Mouse (Mus musculus): ENCODE measurements at regions not wholly inside any gene's neighbourhood (a gene's known extent, or its start where the extent isn't known, plus 50 kb on each side); places are given as distances from the start of the nearest gene placed in this dataset.
"Not testable (repeated sequence)": the region's sequence is repeated elsewhere in the genome, so short reads cannot be mapped to it uniquely, and the experiment has no call there.

DNA sequence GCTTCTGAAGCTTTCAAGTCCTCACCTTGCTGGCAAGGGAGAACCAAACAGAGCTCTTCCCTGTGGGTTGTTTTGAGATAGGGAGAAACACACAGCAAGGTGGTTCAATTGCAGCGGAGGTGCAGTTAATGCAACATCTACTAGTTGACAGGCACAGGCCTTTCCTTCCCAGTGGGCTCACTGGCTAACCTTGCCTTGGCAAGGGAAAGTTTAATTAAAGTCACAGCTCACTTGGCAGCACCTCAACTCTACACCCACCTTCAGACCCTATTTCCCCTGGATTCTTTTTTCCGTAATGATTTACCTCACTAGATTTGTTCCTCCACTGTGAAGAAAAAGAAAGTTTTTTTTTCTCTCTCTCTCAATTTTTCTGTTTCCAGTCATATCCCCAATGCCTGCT is 314.5 kb downstream of the Tlr4 start:
- no peak for DNase-seq

DNA sequence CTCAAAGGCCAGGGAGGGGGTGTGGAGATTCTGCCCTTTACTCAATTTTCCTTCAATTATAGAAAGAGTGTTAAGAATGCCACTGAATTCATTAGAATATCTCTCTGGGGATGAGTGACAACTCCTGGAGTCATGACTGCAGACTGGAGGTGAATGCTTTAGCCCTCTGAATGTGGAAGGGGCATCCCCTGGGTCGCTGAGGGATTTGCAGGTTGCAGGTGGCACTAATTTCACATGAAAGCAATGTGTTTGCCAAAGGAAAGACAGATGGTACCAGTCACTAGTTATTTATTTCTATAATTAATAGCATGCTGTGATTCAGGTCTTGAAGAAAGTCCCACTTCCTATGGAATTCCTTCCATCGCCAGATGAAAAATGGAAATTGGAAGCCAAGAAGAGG is 321.1 kb downstream of the Tlr4 start:
- no peak for DNase-seq

DNA sequence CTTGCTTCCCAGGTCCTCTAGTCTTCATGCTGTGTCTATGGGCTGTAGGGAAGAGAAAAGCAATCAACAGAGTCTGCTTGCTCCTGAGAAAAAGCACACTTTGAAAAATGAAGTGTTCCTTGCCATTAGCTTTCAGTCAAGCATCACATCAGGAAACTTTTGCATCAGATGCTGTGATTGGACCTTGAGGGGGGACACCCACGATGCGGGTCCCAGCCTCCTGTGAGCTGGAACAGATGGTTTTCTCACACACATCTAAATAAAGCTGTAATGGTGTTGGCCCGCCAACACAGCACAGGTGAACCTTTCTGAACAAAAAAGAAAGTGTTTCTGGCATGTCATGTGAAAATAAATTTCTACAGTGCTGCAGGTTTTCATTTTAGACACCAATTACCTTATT is 335.3 kb downstream of the Tlr4 start:
- DNase-seq = no peak

DNA sequence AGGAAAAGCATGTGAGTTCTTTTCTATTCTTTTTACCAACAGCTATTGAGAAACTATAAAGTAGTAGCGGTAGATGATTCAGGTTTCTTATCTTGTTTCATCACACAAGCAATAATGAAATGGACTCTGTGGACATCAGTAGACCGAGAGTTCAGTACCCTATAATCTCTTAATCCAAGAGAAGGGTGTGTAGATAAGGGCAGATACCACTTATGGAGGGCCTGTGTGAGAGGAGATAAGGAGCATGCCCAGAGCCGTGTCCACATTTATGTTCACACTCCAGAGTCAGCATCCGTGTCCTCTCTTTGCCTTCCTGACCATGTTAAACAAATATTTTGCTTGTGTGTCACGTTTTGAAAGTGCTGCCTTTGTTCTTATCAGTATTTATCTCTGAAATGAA is 340.3 kb downstream of the Tlr4 start:
- no peak for DNase-seq

DNA sequence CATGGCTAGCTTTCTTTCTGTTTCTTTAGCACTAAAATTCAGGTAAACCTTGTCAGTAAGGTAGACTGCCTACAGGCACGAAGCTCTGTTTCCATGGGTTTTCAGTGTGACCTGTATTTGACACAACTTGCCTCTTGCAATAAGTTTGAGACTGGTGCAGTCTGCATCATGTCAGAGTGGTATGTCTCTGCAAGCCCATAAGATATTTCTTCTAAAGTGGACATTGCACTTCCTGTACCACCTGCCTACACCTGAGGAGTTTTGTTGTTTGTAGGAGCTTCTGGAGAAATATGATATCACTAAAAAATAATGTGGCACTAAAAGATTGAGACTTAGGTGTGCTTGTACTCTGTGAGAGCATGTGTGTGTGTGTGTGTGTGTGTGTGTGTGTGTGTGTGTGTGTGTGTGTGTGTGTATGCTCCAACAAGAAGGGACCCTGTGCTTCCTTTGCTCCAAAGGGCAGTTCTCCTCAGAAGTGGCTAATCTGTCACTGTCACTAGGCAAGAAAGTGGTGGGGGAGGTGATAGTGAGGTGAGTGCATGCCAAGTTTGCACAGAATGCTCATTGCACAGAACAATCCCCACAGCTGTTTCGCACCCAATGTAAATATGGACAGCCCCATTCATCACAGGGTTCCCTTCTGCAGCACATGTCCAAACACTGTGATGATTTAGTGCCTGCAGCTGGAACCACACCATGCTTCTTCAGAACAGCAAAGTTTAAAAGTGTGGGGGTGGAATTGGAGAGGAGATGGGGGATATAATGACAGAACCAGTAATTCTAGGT is 360.5 kb downstream of the Tlr4 start:
- DNase-seq = no peak

DNA sequence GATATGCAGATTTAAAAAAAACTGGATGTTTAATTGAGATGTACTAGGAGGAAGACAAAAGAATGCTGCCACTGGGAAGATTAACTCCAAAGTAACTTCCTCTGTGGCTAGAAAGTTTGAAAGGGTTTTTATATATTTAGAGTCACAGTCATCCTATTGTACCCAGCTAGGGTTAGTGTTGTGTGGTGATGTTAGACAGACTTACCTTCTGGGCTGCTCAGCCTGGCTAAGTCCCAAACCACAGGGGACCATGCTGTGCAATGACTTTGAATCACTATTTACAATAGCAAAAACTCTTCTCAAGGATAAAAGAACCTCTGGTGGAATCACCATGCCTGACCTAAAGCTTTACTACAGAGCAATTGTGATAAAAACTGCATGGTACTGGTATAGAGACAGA is 363.2 kb downstream of the Tlr4 start:
- DNase-seq = no peak

DNA sequence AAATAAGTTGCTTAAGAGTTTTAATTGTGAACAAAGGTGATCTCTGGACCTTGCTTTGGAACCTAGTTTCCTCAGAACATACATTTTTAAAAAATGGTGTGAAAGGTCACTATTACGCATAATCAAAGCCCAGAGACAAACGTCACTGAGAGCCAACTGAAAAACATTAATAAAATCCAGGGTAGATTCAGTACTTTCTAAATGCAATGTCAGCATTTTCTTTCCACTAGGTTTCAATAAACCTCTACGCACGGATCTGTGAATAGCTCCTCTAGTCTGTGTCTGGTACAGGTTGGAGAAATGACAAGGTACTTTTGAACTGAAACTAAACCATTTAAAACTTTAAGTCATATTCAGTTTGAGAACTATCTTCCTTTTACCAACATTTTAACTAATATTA is 367.0 kb downstream of the Tlr4 start:
- no peak for DNase-seq

DNA sequence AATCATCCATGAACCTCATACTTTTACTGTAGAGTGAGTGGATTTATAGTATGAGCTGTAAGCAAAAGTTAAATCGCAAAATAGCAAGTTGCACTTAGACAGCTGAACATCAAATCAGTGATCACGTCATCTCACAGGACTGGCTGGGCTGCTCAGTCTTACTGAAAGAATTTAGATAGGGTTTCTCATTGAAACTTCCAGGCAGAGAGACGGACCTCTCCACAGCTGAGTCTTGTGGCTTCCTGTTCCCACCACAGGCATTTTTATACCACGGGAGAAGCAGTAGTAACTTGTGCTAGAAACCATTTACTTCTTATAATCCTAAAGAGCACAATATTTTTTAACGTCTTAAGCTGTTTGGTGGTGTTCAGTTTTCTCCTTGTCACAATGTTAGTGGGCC is 369.5 kb downstream of the Tlr4 start:
- DNase-seq = no peak

DNA sequence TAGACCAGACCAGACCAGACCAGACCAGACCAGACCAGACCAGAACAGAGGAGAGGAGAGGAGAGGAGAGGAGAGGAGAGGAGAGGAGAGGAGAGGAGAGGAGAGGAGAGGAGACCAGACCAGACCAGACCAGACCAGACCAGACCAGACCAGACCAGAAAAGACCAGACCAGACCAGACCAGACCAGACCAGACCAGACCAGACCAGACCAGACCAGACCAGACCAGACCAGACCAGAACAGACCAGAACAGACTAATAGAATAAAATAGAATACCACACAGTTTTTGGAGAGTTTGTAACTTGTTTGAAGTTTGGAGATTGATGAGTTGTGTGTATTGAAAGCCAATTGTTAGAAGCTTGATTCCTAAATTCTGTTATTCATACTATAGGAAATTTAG is 381.0 kb downstream of the Tlr4 start:
- peak; percentile 29 for DNase-seq

DNA sequence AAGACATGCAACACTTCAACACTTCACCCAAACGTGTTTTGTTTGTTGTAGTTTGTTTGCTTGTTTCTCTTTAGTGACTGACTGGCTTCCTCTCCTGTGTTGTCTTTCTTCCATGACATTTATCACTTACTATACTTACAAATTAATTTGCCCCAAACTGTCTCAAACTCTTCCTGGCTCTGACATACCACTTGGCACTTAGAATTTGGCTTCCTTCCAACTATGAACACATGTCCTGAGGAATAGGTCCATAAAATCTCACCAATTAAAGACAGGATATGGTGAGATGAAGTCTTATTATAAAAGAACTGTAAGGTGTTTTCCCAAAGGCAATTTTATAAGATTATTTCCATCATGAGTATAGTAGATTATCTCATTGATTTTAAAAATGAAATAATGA is 386.0 kb downstream of the Tlr4 start:
- no peak for DNase-seq

DNA sequence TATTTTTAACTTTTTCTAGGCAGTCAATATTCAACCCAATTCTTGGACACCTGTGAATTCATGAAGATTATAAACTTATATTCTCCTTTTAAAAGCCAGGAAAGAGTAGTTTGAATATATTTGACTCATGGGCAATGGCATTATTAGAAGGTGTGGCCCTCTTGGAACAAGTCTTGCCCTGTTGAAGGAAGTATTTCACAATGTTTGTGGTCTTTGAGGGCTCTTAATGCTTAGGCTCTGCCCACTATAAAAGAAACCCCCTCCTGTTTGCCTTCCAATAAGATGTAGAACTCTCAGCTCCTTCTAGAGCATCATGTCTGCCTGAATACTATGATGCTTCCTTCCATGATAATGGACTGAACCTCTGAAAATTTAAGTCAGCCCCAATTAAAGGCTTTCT is 397.1 kb downstream of the Tlr4 start:
- no peak for DNase-seq

DNA sequence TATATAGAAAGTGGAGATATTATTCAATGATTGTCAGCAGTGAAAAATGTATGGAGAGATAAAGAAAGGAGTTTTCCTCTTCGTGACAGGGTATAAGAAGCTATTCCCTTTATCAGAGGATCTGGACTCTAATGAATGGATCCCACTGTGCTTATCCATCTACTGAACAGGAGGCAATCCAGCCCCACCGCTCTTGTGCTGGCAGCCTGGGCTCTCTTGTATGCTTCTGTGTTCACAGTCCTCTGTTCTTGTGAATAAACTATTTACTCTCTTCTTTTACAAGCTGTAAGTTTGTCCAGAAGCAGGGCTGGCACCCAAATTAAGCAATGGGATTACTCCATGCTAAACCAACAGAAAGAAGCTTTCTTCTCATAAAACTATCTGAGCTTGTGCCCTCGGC is 401.8 kb downstream of the Tlr4 start:
- DNase-seq = no peak

DNA sequence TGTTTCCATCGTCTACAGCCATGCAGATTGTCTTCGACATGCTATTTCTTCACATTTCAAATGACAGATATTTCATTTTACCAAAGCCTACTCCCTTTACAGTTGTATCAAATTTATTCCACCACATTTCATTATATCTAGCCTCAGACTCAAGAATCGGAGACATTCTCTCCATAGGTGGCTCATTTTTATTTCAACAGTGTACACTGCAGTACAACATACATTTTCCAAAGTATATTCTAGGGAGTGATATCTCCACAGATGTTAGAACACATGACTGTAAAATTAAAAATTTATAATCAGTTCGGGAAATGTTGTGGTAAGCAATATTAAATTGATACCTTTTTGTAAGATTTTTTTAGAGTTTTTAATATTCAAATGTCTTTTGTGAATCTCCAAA is 446.2 kb downstream of the Tlr4 start:
- no peak for DNase-seq

DNA sequence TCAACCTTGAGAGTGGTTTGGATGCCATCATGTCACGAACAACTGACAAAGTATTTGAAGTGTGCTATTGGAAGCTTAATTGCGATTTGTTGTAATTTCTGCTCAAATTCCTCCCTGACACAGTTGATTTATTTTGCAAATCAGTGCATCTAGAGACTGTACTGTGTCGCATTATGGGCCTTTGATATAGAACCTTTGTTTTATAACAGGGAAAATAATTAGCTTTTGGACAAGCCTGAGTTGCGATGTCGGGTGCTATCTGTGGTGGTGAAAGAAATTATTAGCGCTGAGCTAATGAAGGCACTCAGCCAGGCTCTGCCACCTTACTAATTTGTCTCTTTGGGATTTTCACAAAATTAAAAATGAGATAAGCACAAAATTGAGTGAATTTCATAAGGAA is 473.6 kb downstream of the Tlr4 start:
- DNase-seq = no peak

DNA sequence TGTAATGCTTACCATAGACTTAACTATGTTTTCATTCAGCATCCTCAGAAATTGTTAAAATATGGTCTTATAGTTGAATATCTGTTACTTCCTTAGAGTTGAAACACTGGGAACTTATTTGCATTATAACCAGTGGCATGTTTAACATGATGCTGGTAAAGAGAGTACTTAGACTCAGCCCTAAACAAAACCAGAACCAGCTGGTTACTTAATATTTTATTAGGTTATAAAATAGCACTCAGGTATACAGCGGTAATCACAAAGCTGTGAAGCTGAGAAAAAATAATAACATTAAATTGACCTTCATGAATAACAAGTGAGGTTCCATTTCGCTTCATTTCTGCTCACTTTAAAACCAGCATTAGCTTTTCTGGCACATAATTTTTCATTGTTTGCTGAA is 474.4 kb downstream of the Tlr4 start:
- no peak for DNase-seq

DNA sequence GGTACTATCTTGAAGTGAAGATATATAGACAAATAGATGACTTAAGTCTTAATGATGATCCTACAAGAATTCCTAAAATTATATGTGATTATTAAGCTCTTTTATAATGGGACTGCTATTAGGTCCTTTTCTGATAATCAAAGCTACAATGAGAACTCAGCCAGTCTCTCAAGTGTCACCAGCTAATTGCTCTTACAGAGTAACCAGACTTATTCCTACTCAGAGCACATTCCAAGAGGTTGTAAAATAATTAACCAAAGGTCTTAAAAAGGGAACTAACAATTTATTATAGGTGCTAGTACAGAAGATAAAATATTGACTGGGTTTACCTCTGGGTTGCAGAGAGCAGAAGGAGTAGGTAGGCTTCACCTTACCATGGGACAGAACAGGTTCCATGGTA is 492.7 kb downstream of the Tlr4 start:
- DNase-seq = not testable (repeated sequence)
